11 mouse cellular contexts compared by ENCODE assay signal in genomic region chr1:91077456-91077855, GRCm38 (mm10).
DNase-seq lines count a peak whose midpoint lies in the region; ATAC-seq and TF ChIP-seq lines count a peak whose summit lies in the region.
"Had no signal": no experiment of that assay in that cellular context is flagged by ENCODE, and none has a peak within 500 bp of the region (broad histone marks: within the 10 kb centered on the region; RNA-seq: fewer than 3 reads in every experiment).

No protein-coding gene starts in this region.

- H3K4me1 ChIP-seq in kidney, embryonic 16.5 days (ENCODE audit: insufficient read depth, low read length): peaks cover 26% of the 10 kb centered on the region
- H3K4me1 ChIP-seq in kidney, adult 2 months (ENCODE audit: control insufficient read depth, insufficient read depth, low read length): 0 out of 2 replicates have a peak, but pooled peaks cover 8% of the 10 kb centered on the region
- peaks cover 62% of the 10 kb centered on the region for H3K4me1 ChIP-seq in heart, embryonic 12.5 days (replicated peaks)
- H3K4me1 ChIP-seq in limb, embryonic 15.5 days: peaks cover 27% of the 10 kb centered on the region

- TF ChIP-seq CTCF in kidney, adult 2 months (conservative IDR thresholded peaks at IDR 0.05; ENCODE audit: insufficient read depth, insufficient read length, low read depth, low read length): no peak

- H3K9me3 ChIP-seq in kidney, embryonic 16.5 days (ENCODE audit: low read length): no peaks in the 10 kb centered on the region
- no peaks in the 10 kb centered on the region for H3K9me3 ChIP-seq in heart, embryonic 12.5 days (replicated peaks)
- no peaks in the 10 kb centered on the region for H3K9me3 ChIP-seq in limb, embryonic 15.5 days
- H3K9me3 ChIP-seq: hindbrain, embryonic 15.5 days; liver, embryonic 12.5 days had no signal

- 85% methylated on average over 9 of the region's 9 CpGs for whole genome bisulfite sequencing in kidney, embryonic 16.5 days
- WGBS in kidney, adult 2 months: 86% methylated on average over 9 of the region's 9 CpGs
- 58% methylated on average over 9 of the region's 9 CpGs for WGBS in heart, embryonic 12.5 days
- 82% methylated on average over 9 of the region's 9 CpGs for WGBS in limb, embryonic 15.5 days

- no peaks in the 10 kb centered on the region for H3K27me3 ChIP-seq in kidney, embryonic 16.5 days (ENCODE audit: insufficient read depth, low read length)
- no peaks in the 10 kb centered on the region for H3K27me3 ChIP-seq in kidney, adult 2 months (replicated peaks; ENCODE audit: control insufficient read depth, insufficient read depth, low read length)
- H3K27me3 ChIP-seq in heart, embryonic 12.5 days (replicated peaks): no peaks in the 10 kb centered on the region
- H3K27me3 ChIP-seq in limb, embryonic 15.5 days: no peaks in the 10 kb centered on the region
- H3K27me3 ChIP-seq: hindbrain, embryonic 15.5 days; liver, embryonic 12.5 days had no signal

- H3K9ac ChIP-seq in kidney, embryonic 16.5 days (replicated peaks; ENCODE audit: low read length): no peak overlapping the region
- peak overlapping the region; percentile 42 for H3K9ac ChIP-seq in heart, embryonic 12.5 days
- H3K9ac ChIP-seq in limb, embryonic 15.5 days: no peak overlapping the region
- H3K9ac ChIP-seq: hindbrain, embryonic 15.5 days; liver, embryonic 12.5 days had no signal

- no peak for ATAC-seq in kidney, embryonic 16.5 days (ENCODE audit: low FRiP score, low TSS enrichment)
- no peak for ATAC-seq in heart, embryonic 12.5 days (ENCODE audit: insufficient number of reproducible peaks, low FRiP score)
- no peak for ATAC-seq in limb, embryonic 15.5 days (ENCODE audit: insufficient number of reproducible peaks, low FRiP score, low TSS enrichment, low read depth)
- ATAC-seq in inflammation-experienced regulatory T-cells, adult 6 months: no peak
- ATAC-seq: liver, embryonic 12.5 days had no signal

- no peaks in the 10 kb centered on the region for H3K36me3 ChIP-seq in kidney, embryonic 16.5 days (ENCODE audit: insufficient read depth, low read length)
- no peaks in the 10 kb centered on the region; the same call in 1 of the 2 replicates for H3K36me3 ChIP-seq in kidney, adult 2 months (ENCODE audit: control insufficient read depth, insufficient read depth, low read length)
- peaks cover 32% of the 10 kb centered on the region for H3K36me3 ChIP-seq in heart, embryonic 12.5 days
- no peaks in the 10 kb centered on the region for H3K36me3 ChIP-seq in limb, embryonic 15.5 days
- H3K36me3 ChIP-seq: hindbrain, embryonic 15.5 days had no signal

- peak overlapping the region; percentile 15; the same call in 1 of the 2 replicates for H3K27ac ChIP-seq in kidney, embryonic 16.5 days (ENCODE audit: low read length)
- H3K27ac ChIP-seq in kidney, adult 2 months (ENCODE audit: insufficient read depth, low read depth, low read length): no peak overlapping the region
- peak overlapping the region; percentile 60 for H3K27ac ChIP-seq in heart, embryonic 12.5 days (ENCODE audit: poor library complexity, severe bottlenecking)
- 0 out of 2 replicates have a peak overlapping the region, but pooled peaks have one; percentile 48 for H3K27ac ChIP-seq in limb, embryonic 15.5 days
- H3K27ac ChIP-seq: hindbrain, embryonic 15.5 days; liver, embryonic 12.5 days had no signal

- no peak overlapping the region for H3K4me3 ChIP-seq in kidney, embryonic 16.5 days (ENCODE audit: low read length)
- no peak overlapping the region for H3K4me3 ChIP-seq in kidney, adult 2 months (ENCODE audit: insufficient read depth, low read depth, low read length)
- H3K4me3 ChIP-seq in heart, embryonic 12.5 days: no peak overlapping the region
- no peak overlapping the region for H3K4me3 ChIP-seq in limb, embryonic 15.5 days
- H3K4me3 ChIP-seq: hindbrain, embryonic 15.5 days; liver, embryonic 12.5 days had no signal

- no peak overlapping the region for H3K4me2 ChIP-seq in kidney, embryonic 16.5 days (replicated peaks; ENCODE audit: low read depth, low read length)
- H3K4me2 ChIP-seq in heart, embryonic 12.5 days: no peak overlapping the region
- H3K4me2 ChIP-seq in limb, embryonic 15.5 days: no peak overlapping the region
- H3K4me2 ChIP-seq: hindbrain, embryonic 15.5 days; liver, embryonic 12.5 days had no signal

- TF ChIP-seq POLR2A in kidney, adult 2 months (IDR thresholded peaks at IDR 0.05; ENCODE audit: low read depth, low read length): no peak

- DNase-seq in adrenal gland, adult 2 months: peak; percentile 45
- DNase-seq in adrenal gland, postnatal 25 days: no peak
- DNase-seq in kidney, adult 2 months: no peak
- DNase-seq in thymus, postnatal 0 days (ENCODE audit: low spot score): no peak
- DNase-seq: cerebellum, postnatal 10 days had no signal
